Mouse (Mus musculus): ENCODE results near the gene Gpr87.

DNA sequence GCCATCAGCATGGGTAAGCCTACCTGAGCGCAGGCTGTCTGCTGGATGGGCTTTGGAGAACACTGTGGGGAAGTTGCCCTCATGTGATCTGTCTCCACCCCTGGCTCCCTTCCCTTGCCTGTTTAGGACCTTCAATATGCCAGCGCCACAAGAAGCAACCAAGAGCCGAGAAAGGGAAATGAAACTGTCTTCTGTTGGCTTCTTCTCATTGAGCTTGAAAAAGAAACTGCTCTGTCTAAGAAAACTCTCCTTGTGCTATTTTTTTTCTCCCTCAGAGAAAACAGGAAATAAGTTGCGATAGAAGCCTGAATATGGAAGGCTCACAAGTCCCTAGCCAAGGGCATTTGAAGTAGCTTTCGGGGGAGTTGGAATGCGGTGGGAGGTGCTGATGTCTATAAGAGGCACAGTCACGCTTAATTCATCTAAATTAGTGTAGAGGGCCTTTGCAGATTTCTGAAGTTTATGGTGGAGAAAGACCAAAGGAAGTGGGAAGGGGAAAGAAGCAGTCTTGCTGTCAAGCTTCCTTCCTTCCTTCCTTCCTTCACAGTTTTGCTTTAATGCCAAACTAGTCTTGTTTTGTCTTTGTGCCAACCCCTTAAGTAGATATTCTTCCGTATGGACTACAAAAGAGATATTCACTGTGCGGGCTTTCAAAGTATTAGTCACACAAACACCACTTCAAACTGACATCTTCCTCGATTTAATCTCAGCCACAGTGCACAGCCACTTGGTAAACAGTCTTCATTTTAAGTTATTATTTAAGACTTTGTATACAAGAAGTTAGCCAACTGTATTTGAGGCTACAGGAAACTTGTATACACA is 34.0 kb upstream of the Gpr87 start:
- no peak for TF ChIP-seq EP300 (IDR thresholded peaks at IDR 0.05; ENCODE audit: low read depth in 1 of 2, low read length in 2 of 2)
- TF ChIP-seq HCFC1 (IDR thresholded peaks at IDR 0.05; ENCODE audit: low read depth, low read length), result no peak
- TF ChIP-seq POLR2A (IDR thresholded peaks at IDR 0.05; ENCODE audit: control insufficient read depth in 1 of 2, insufficient read depth in 1 of 2, low read depth in 1 of 2, low read length in 2 of 2, poor library complexity in 1 of 2), result no peak
